Mouse (Mus musculus) megakaryocyte-erythroid progenitor cell, adult 5-6 weeks (primary cell): ENCODE results near the gene Agrn. TPM values are rescaled to one million over a fixed set of nuclear protein-coding genes. Genes with fewer than 3 reads are reported as not detected.

Experiments
- total RNA-seq, 2 experiments: library from RNA; stranded (forward) in 1 of 2; stranded (reverse) in 1 of 2; fragments of 200-1000, 215-1000 nt in 1 of 2; fragments of >200 nt in 1 of 2; fragmentation: Nextera tagmentation in 1 of 2; gene quantifications; 2 replicates each; pipeline ENCODE4 v1.2.3; 2014 to 2017

The Agrn gene
- total RNA-seq, 2 experiments from 2014 or later = 3.3 to 7.8 TPM

Other genes with a start within 250 kb of the Agrn start
- 923 and 965 TPM in 2 replicates for gene C1qtnf12, start 235.2 kb downstream of the Agrn start, total RNA-seq (2014; fragmentation: Nextera tagmentation)
- 161 and 357 TPM in 2 replicates for gene C1qtnf12, start 235.2 kb downstream of the Agrn start, total RNA-seq (2017)
- gene B3galt6, start 204.8 kb downstream of the Agrn start, total RNA-seq (2014; fragmentation: Nextera tagmentation) = 7.6 and 9.4 TPM in 2 replicates
- gene B3galt6, start 204.8 kb downstream of the Agrn start, total RNA-seq (2017) = 11.0 and 11.7 TPM in 2 replicates
- 48.2 and 74.4 TPM in 2 replicates for gene Sdf4, start 204.6 kb downstream of the Agrn start, total RNA-seq (2014; fragmentation: Nextera tagmentation)
- gene Sdf4, start 204.6 kb downstream of the Agrn start, total RNA-seq (2017) = 137 and 143 TPM in 2 replicates
- 2.5 and 6.9 TPM in 2 replicates for gene Tnfrsf4, start 183.6 kb downstream of the Agrn start, total RNA-seq (2014; fragmentation: Nextera tagmentation)
- 1.8 and 5.6 TPM in 2 replicates for gene Tnfrsf4, start 183.6 kb downstream of the Agrn start, total RNA-seq (2017)
- gene Tnfrsf18, start 171.3 kb downstream of the Agrn start, total RNA-seq (2014; fragmentation: Nextera tagmentation) = 3.7 and 7.5 TPM in 2 replicates
- gene Tnfrsf18, start 171.3 kb downstream of the Agrn start, total RNA-seq (2017) = 2.6 and 7.0 TPM in 2 replicates
- gene Ttll10, start 138.1 kb downstream of the Agrn start, total RNA-seq (2014; fragmentation: Nextera tagmentation) = not detected in 2 replicates
- not detected in 2 replicates for gene Ttll10, start 138.1 kb downstream of the Agrn start, total RNA-seq (2017)
- 42.9 and 43.3 TPM in 2 replicates for gene 9430015G10Rik, start 87.5 kb downstream of the Agrn start, total RNA-seq (2014; fragmentation: Nextera tagmentation)
- 33.9 and 38.2 TPM in 2 replicates for gene 9430015G10Rik, start 87.5 kb downstream of the Agrn start, total RNA-seq (2017)
- 1.1 TPM in 1 of 2 replicates, not detected in the other for gene Rnf223, start 67.0 kb downstream of the Agrn start, total RNA-seq (2014; fragmentation: Nextera tagmentation)
- gene Rnf223, start 67.0 kb downstream of the Agrn start, total RNA-seq (2017) = not detected in 2 replicates
- 0.66 and 3.4 TPM in 2 replicates for gene Isg15, start 3.3 kb upstream of the Agrn start, total RNA-seq (2014; fragmentation: Nextera tagmentation)
- gene Isg15, start 3.3 kb upstream of the Agrn start, total RNA-seq (2017) = 3.2 and 5.6 TPM in 2 replicates
- gene AW011738, start 5.8 kb upstream of the Agrn start, total RNA-seq (2014; fragmentation: Nextera tagmentation) = 0.55 TPM in 1 of 2 replicates, not detected in the other
- gene AW011738, start 5.8 kb upstream of the Agrn start, total RNA-seq (2017) = 0.38 and 1.2 TPM in 2 replicates
- not detected in 2 replicates for gene Perm1, start 18.4 kb upstream of the Agrn start, total RNA-seq (2014; fragmentation: Nextera tagmentation)
- gene Perm1, start 18.4 kb upstream of the Agrn start, total RNA-seq (2017) = not detected in 2 replicates
- 16.9 and 31.4 TPM in 2 replicates for gene Plekhn1, start 37.4 kb upstream of the Agrn start, total RNA-seq (2014; fragmentation: Nextera tagmentation)
- 8.7 and 11.7 TPM in 2 replicates for gene Plekhn1, start 37.4 kb upstream of the Agrn start, total RNA-seq (2017)
- gene Noc2l, start 38.5 kb upstream of the Agrn start, total RNA-seq (2014; fragmentation: Nextera tagmentation) = 160 TPM in 2 replicates
- gene Noc2l, start 38.5 kb upstream of the Agrn start, total RNA-seq (2017) = 148 and 207 TPM in 2 replicates
- gene Samd11, start 58.2 kb upstream of the Agrn start, total RNA-seq (2014; fragmentation: Nextera tagmentation) = 0.47 and 0.72 TPM in 2 replicates
- 0.23 and 0.70 TPM in 2 replicates for gene Samd11, start 58.2 kb upstream of the Agrn start, total RNA-seq (2017)
- not detected in 2 replicates for gene Vmn2r-ps159, start 133.6 kb upstream of the Agrn start, total RNA-seq (2014; fragmentation: Nextera tagmentation)
- not detected in 2 replicates for gene Vmn2r-ps159, start 133.6 kb upstream of the Agrn start, total RNA-seq (2017)